Mouse (Mus musculus) cerebral cortex, adult 2 months (tissue): ENCODE data around the gene Tet3.

Source experiments
- WGBS: fragments of 180-500 bp; shearing (Covaris S2); methylation state at CpG from one replicate; pipeline ENCODE4 v1.1.7; 2018; 5-methylcytosine and 5-hydroxymethylcytosine counted together

The Tet3 gene

DNA sequence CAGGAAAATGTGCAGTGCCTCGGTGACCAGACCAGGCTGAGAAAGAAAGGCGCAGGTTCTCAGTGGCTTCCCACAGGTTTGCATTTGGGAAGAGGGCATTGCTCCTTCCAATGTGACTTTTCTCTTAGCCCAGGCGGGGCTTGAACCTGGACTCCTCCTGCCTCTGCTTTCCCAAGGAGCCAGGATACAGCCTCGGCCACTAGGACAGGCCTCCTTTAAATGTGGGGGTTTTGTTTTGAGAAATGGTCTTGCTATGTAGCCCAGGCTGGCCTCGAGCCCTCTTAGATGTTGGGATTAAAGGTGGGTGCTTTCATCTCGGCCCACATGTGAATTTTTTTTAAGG is 132.5 kb downstream of the Tet3 start:
- WGBS, result 1% methylated on average over 6 of the region's 6 CpGs

DNA sequence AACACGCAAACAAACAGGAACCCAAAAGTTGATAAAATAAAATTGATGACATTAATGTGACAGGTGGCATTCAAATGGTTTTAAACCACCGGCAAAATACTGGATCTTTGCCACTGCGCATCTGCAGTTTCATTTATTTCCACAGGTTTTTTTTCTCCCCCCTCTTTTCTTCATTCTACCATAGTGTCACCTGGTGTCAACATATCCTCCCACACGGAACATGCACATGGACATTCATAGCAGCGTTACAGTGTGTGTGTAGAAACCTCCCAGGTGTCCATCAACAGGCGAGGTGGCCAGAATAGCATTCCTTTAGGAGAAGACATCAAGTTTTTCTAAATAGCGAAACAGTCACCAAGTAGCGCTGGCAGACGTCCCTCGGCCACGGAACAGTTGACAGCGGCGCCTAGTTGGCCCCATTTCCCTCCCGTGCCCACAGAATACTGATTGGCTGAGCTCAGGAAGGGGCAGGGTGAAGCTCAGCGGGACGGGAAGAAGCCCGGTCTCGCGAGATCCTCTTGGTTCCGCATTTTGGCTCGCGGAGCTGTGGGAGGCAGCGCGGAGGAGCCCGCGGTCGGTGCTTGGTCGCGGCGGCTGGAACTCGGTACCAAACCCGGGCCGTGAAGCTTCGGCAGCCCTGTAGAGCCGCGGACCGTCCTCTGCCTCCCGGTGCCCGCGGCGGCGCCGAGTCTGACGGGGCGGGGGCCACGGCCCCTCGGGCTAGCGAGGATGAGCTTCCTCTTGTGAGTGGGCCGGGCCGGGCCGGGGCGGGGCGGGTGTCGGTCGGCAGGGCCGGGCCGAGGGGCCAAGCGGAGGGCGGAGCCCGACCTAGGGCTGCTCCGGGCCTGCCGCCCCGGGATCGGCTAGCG is 133.1 kb downstream of the Tet3 start, which contains the start of the genes Mthfd2 and Mob1a:
TSS of gene Mthfd2 (minus strand) at position 384 of the 869 bp plus-strand sequence.
TSS of gene Mob1a (plus strand) at position 492 of the 869 bp plus-strand sequence.
- 1% methylated on average over 64 of the region's 65 CpGs for WGBS

DNA sequence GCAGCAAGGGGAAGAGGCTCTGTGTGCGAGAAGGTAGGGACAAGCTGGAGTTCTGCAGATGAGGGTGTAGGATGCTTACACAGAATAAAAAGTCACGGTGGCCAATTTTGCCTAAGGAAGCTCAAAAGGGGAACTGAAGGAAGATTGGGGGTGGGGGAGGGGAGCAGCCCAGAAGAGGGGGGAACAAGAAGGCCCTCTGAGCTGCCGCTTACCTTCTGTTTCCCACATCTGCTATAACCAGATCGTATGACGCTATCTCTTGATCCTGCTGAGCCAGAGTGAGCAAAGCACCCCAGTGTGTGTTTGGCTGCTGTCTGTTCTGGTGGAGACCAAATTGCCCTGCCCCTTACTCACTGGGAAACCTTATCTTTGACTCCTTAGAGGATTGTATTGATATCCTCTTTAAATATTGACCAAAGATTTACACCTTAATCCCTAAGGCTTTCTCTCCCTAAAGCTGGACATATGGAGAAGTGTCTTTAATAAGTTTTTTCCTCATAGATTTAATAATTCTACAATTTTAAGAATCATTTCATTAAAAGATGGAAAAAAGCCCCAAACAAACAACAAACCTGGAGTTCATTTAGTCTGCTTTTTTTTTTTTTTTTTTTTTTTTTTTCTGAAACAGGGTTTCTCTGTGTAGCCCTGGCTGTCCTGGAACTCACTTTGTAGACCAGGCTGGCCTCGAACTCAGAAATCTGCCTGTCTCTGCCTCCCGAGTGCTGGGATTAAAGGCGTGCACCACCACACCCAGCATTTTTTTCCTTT is 135.0 kb downstream of the Tet3 start:
- 86% methylated on average over 8 of the region's 8 CpGs for WGBS

DNA sequence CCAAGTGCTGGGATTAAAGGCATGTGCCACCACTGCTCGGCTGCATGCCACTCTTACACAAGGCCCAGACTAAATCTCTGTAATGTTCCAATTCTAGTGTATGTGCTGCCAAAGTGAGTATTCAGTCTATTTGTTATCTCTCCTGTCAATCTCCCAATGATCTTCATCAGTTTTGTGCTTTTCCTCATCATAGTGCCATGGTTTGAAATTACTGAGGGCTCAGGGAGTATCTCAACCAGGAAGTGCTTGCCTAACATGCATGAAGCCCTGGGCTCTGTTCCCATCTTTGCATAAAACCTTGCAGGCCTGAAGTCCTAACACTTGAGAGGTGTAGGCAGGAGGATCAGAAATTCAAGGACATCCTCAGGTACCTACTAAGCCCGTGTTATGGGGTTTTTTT is 136.1 kb downstream of the Tet3 start:
- WGBS, result 68% methylated on average over 2 of the region's 2 CpGs

DNA sequence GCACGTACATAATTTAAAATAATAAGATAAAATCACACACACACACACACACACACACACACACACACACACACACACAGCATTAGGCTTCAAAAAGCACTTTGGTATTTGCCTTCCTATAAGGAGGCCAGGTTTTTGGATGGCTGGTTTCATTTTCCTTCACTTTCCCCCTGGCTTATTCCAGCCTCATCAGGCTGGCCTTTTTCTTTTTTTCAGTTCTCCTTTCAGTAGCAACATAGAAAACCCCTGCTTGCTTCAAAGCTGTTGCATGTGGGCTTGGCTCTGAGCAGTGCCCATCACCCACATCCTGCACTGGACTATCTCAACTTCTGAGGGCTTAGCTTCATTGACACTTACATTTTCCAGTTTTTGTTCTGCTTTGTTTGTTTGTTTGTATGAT is 137.0 kb downstream of the Tet3 start:
- 63% methylated on average over 1 of the region's 1 CpGs for WGBS

DNA sequence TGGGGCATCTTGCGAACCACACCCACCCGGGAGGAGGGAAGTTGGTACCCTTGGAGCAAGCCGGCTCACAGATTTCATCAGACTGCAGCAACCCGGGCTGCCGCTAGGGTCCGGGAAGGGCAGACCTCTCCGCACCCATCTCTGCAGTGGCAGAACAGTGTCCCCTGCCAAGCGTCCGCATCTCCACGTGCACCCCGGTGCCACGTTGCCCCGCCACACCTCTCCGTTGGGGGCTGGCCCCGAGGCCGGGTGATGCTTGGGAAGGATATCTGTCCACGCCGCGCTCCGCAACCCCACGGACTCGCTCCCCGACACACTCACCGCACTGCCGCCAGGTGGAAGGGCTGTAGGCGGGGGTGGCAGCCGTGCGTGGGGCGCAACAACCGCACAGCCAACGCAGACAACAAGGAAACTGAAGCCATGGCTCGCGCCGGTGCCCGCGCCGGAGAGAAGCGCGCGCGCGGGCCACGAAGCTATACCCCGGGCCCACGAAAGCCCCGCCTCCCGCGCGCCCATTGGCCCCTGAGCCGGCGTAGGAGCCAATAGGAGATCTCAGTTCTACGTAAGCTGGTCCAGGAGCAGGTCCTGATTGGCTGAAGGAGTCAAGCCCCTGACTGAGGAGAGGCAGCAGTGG is 141.7 kb downstream of the Tet3 start:
- WGBS, result under 1% methylated on average over 52 of the region's 52 CpGs

DNA sequence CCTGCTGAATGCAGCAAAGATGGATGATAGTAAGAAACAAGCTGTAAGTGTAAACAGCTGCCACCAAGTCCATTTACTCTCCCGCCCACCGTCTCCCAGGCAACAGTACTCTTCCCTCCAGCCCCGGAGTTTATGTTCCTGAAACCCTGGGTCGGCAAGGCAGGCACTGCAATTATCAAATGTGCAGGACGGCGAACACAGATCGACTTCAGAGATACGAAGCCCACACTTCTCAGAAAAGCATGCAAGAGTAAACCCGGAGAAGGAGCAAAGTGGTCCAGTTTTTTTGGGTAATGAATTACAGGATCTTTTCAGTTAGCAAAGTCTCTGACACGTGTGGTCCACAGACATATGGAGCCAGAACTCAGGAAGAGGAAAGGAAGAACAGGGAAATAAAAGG is 142.9 kb downstream of the Tet3 start:
- 14% methylated on average over 10 of the region's 10 CpGs for WGBS

DNA sequence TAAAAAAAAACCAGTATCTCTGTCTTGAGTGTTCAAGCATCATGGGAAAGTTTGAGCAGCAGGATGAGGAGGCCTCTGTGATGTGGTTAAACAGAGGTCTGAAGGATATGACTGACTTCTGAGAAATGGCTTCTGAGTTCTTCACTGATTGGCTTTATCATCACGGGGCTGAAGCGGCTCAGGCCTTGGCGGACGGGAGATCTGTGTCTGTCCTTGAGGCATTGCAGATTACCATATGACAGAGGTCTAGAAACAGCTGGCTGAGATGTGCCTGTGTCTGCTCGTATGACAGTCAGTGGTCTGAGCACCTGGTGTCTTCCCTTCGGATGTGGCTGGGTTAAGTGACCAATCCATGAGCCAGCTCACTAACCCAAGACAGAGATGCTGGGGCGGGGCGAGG is 146.4 kb downstream of the Tet3 start:
- WGBS, result 93% methylated on average over 8 of the region's 8 CpGs
